Mouse (Mus musculus): ENCODE data around the gene Gse1. TPM values are rescaled to one million over a fixed set of nuclear protein-coding genes. Genes with fewer than 3 reads are reported as not detected.

Gse1 gene
- total and polyA plus RNA-seq, 3 experiments = 23.6 to 128 (median 66.9) TPM

GRCm38 (mm10) chr8:120486477-120487376, 258.5 kb downstream of the Gse1 start (continued):
- TF ChIP-seq CTCF (IDR thresholded peaks at IDR 0.05 in 2 of 3, conservative IDR thresholded peaks at IDR 0.05 in 1 of 3; ENCODE audit: control insufficient read depth in 1 of 3, insufficient read depth in 1 of 3, low read depth in 2 of 3, low read length in 3 of 3, poor library complexity in 1 of 3, severe bottlenecking in 1 of 3) (peak in 2 of 3 experiments; percentile 4 to 7; a peak in 1 of 6 replicates), TBP (IDR thresholded peaks at IDR 0.05; ENCODE audit: low read depth, low read length) (peak; percentile 92), NRF1 (IDR thresholded peaks at IDR 0.05; ENCODE audit: insufficient read depth, low read depth, low read length, poor library complexity, severe bottlenecking) (peak; percentile 24; the same call in 1 of the 2 replicates), ELF1 (IDR thresholded peaks at IDR 0.05; ENCODE audit: low read depth, low read length) (0 out of 2 replicates have a peak, but pooled peaks have one; percentile 47), GATA1 (IDR thresholded peaks at IDR 0.05; ENCODE audit: low read depth, low read length) (peak; percentile 94), GABPA (IDR thresholded peaks at IDR 0.05; ENCODE audit: low read depth, low read length) (no peak), ETS1 (IDR thresholded peaks at IDR 0.05; ENCODE audit: low read depth, low read length) (peak; percentile 96), ZC3H11A (IDR thresholded peaks at IDR 0.05; ENCODE audit: low read depth, low read length) (no peak), SMC3 (IDR thresholded peaks at IDR 0.05; ENCODE audit: low read depth, low read length) (no peak; the same call in 1 of the 2 replicates), MEF2A (IDR thresholded peaks at IDR 0.05; ENCODE audit: extremely low read depth, insufficient replicate concordance, low read depth, low read length, poor library complexity, severe bottlenecking) (0 out of 2 replicates have a peak, but pooled peaks have one; percentile 68), POLR2AphosphoS5 (IDR thresholded peaks at IDR 0.05; ENCODE audit: borderline replicate concordance, low read depth, low read length) (no peak), RCOR1 (IDR thresholded peaks at IDR 0.05; ENCODE audit: low read depth, low read length) (peak; percentile 74; the same call in 1 of the 2 replicates), MYB (IDR thresholded peaks at IDR 0.05; ENCODE audit: low read depth, low read length) (peak; percentile 95), MXI1 (IDR thresholded peaks at IDR 0.05; ENCODE audit: low read depth, low read length) (peak; percentile 79), POLR2AphosphoS2 (IDR thresholded peaks at IDR 0.05; ENCODE audit: low read length) (peak; percentile 90), POLR2A (IDR thresholded peaks at IDR 0.05; ENCODE audit: control insufficient read depth in 1 of 2, insufficient read depth in 1 of 2, low read depth in 1 of 2, low read length in 2 of 2, poor library complexity in 1 of 2) (peak; percentile 44 to 84; a peak in 3 of 4 replicates), MAFK (IDR thresholded peaks at IDR 0.05; ENCODE audit: borderline replicate concordance, low read depth, low read length) (peak; percentile 49; the same call in 1 of the 2 replicates), BHLHE40 (IDR thresholded peaks at IDR 0.05; ENCODE audit: borderline replicate concordance, low read depth, low read length) (no peak; the same call in 1 of the 2 replicates), MAZ (IDR thresholded peaks at IDR 0.05; ENCODE audit: low read depth, low read length) (peak; percentile 90; the same call in 1 of the 2 replicates), KAT2A (conservative IDR thresholded peaks at IDR 0.05; ENCODE audit: low read depth, low read length) (no peak; the same call in 1 of the 2 replicates), MYC (IDR thresholded peaks at IDR 0.05; ENCODE audit: low read depth, low read length) (peak; percentile 87)

- peak overlapping the region; percentile 99 for H3K27ac ChIP-seq (ENCODE audit: control insufficient read depth, low read depth, low read length)
- H3K9me3 ChIP-seq (replicated peaks; ENCODE audit: insufficient read depth, low read length) = no peaks in the 10 kb centered on the region
- H3K79me2 ChIP-seq (ENCODE audit: control insufficient read depth, insufficient read depth, low read length, poor library complexity) = peaks cover 62% of the 10 kb centered on the region
- peak overlapping the region; percentile 85 to 93 for H3K4me3 ChIP-seq (ENCODE audit: control insufficient read depth in 1 of 2, insufficient read depth in 1 of 2, low read depth in 2 of 2, low read length in 2 of 2)
- peaks cover 3 to 24% of the 10 kb centered on the region in 2 experiments for H3K4me1 ChIP-seq (ENCODE audit: control insufficient read depth in 1 of 2, insufficient read depth in 2 of 2, low read length in 2 of 2)
- H3K36me3 ChIP-seq (ENCODE audit: control insufficient read depth in 1 of 2, insufficient read depth in 2 of 2, low read length in 2 of 2) = peaks cover 0 to 12% of the 10 kb centered on the region in 2 experiments; a peak in 2 of 4 replicates
- H3K9ac ChIP-seq (ENCODE audit: control insufficient read depth, low read depth, low read length, poor library complexity, severe bottlenecking) = peak overlapping the region; percentile 89
- TF ChIP-seq POLR2A (IDR thresholded peaks at IDR 0.05; ENCODE audit: control insufficient read depth in 1 of 2, insufficient read depth in 1 of 2, low read depth in 1 of 2, low read length in 2 of 2, poor library complexity in 1 of 2) = peak in 1 of 2 experiments; percentile 6; a peak in 1 of 4 replicates
- 0 out of 2 replicates have a peak, but pooled peaks have one; percentile 4 for TF ChIP-seq ZC3H11A (IDR thresholded peaks at IDR 0.05; ENCODE audit: low read depth, low read length)
- TF ChIP-seq KAT2A (conservative IDR thresholded peaks at IDR 0.05; ENCODE audit: low read depth, low read length) = no peak
- no peak for TF ChIP-seq MYC (IDR thresholded peaks at IDR 0.05; ENCODE audit: low read depth, low read length)
- TF ChIP-seq ZMIZ1 (IDR thresholded peaks at IDR 0.05; ENCODE audit: low read depth, low read length) = peak; percentile 43; the same call in 1 of the 2 replicates
- TF ChIP-seq UBTF (IDR thresholded peaks at IDR 0.05; ENCODE audit: borderline replicate concordance, insufficient read depth, low read depth, low read length) = peak; percentile 84; the same call in 1 of the 2 replicates
- TF ChIP-seq ZKSCAN1 (IDR thresholded peaks at IDR 0.05; ENCODE audit: low read depth, low read length) = no peak
- no peaks in the 10 kb centered on the region for H3K27me3 ChIP-seq (ENCODE audit: control insufficient read depth in 1 of 2, insufficient read depth in 2 of 2, low read length in 2 of 2)
- DNase-seq (ENCODE audit: low read depth, low spot score) = no peak
Measured at GRCm38 (mm10) chr8:120487377-120487728, 259.1 kb downstream of the Gse1 start.

All from MEL (cell line).